Mouse (Mus musculus) CH12.LX (cell line): ENCODE results near the gene Ror2. TPM values are rescaled to one million over a fixed set of nuclear protein-coding genes. Genes with fewer than 3 reads are reported as not detected.

ENCODE experiments used
- DNase-seq: peaks from one replicate; pipeline ENCODE4 v3.0.0-alpha.2; 2013; ENCODE audit errors: extremely low read depth
- H3K27ac ChIP-seq: 2 replicates; pipeline ENCODE4 v1.5.1; 2012; ENCODE audit warnings: low read depth, mild to moderate bottlenecking, control low read depth, moderate library complexity; ENCODE audit not compliant: insufficient read depth
- H3K27me3 ChIP-seq: replicated peaks from 2 replicates; pipeline ENCODE3; 2012; ENCODE audit warnings: inconsistent platforms
- H3K36me3 ChIP-seq, 2 experiments: replicated peaks in 1 of 2; 2 replicates each; pipeline versions ENCODE3 to v1.6.1; 2012; ENCODE audit warnings: inconsistent platforms in 1 of 2, low read length in 1 of 2, mild to moderate bottlenecking in 1 of 2, mixed read lengths in 1 of 2, moderate library complexity in 1 of 2; ENCODE audit not compliant: control insufficient read depth in 1 of 2, insufficient read depth in 1 of 2
- H3K4me1 ChIP-seq, 2 experiments: 2 replicates each; pipeline ENCODE4 v1.6.1; 2012; ENCODE audit warnings: inconsistent platforms in 1 of 2, moderate library complexity in 1 of 2; ENCODE audit not compliant: insufficient read depth in 2 of 2, control insufficient read depth in 1 of 2
- H3K4me2 ChIP-seq: 2 replicates; pipeline ENCODE4 v1.6.1; 2012; ENCODE audit warnings: low read depth, mild to moderate bottlenecking, control low read depth; ENCODE audit not compliant: poor library complexity, insufficient read depth, severe bottlenecking
- H3K4me3 ChIP-seq, 3 experiments: fragments of 150-350 bp in 1 of 3; sonication (generic) in 1 of 3; replicated peaks in 1 of 3; 2 replicates each; pipeline versions ENCODE3 to v1.5.1; 2011 to 2012; ENCODE audit warnings: low read depth in 2 of 3, low read length in 2 of 3, mild to moderate bottlenecking in 2 of 3, moderate library complexity in 2 of 3, control low read depth in 1 of 3, improper control_type of control experiment in 1 of 3, inconsistent platforms in 1 of 3, mixed read lengths in 1 of 3; ENCODE audit not compliant: poor library complexity in 1 of 3
- H3K79me2 ChIP-seq: replicated peaks from 2 replicates; pipeline ENCODE4 v1.6.1; 2012; ENCODE audit warnings: mild to moderate bottlenecking, moderate library complexity; ENCODE audit not compliant: control insufficient read depth, poor library complexity, insufficient read depth, severe bottlenecking; ENCODE audit errors: extremely low read depth
- H3K9ac ChIP-seq: 2 replicates; pipeline ENCODE4 v1.6.1; 2012; ENCODE audit warnings: low read depth, mild to moderate bottlenecking, control low read depth, moderate library complexity; ENCODE audit not compliant: insufficient read depth
- H3K9me3 ChIP-seq: replicated peaks from 2 replicates; pipeline ENCODE3; 2012; ENCODE audit warnings: low read length, inconsistent platforms, mixed read lengths
- CHD1 ChIP-seq: IDR thresholded peaks from 2 replicates; pipeline ENCODE4 v1.6.1; 2012; ENCODE audit warnings: low read depth, low read length, improper control_type of control experiment, inconsistent platforms
- CHD2 ChIP-seq: IDR thresholded peaks from 2 replicates; pipeline ENCODE4 v1.6.1; 2011; ENCODE audit warnings: low read length, improper control_type of control experiment
- CTCF ChIP-seq, 2 experiments: IDR thresholded peaks in 1 of 2; conservative IDR thresholded peaks in 1 of 2; 2 replicates each; pipeline ENCODE4 v1.5.1; 2011 to 2012; ENCODE audit warnings: low read depth in 2 of 2, low read length in 2 of 2, improper control_type of control experiment in 1 of 2, inconsistent platforms in 1 of 2, mild to moderate bottlenecking in 1 of 2, moderate library complexity in 1 of 2
- E2F4 ChIP-seq: IDR thresholded peaks from 2 replicates; pipeline ENCODE4 v1.6.1; 2011; ENCODE audit warnings: low read depth, low read length, improper control_type of control experiment; ENCODE audit not compliant: insufficient replicate concordance
- EP300 ChIP-seq: IDR thresholded peaks from 2 replicates; pipeline ENCODE4 v1.6.1; 2011; ENCODE audit warnings: low read length, improper control_type of control experiment
- ETS1 ChIP-seq: conservative IDR thresholded peaks from 2 replicates; pipeline ENCODE4 v1.6.1; 2012; ENCODE audit warnings: low read depth, mild to moderate bottlenecking, inconsistent platforms, low read length, improper control_type of control experiment, moderate library complexity
- HCFC1 ChIP-seq: IDR thresholded peaks from 2 replicates; pipeline ENCODE4 v1.6.1; 2012; ENCODE audit warnings: low read depth, mild to moderate bottlenecking, inconsistent platforms, low read length, improper control_type of control experiment
- JUN ChIP-seq: IDR thresholded peaks from 2 replicates; pipeline ENCODE4 v1.6.1; 2011; ENCODE audit warnings: low read depth, mild to moderate bottlenecking, low read length, improper control_type of control experiment, moderate library complexity; ENCODE audit not compliant: insufficient read depth
- KAT2A ChIP-seq: IDR thresholded peaks from 2 replicates; pipeline ENCODE4 v1.6.1; 2012; ENCODE audit warnings: low read length, improper control_type of control experiment, inconsistent platforms; ENCODE audit not compliant: insufficient replicate concordance
- MAFK ChIP-seq: IDR thresholded peaks from 2 replicates; pipeline ENCODE4 v1.6.1; 2011; ENCODE audit warnings: low read length, improper control_type of control experiment; ENCODE audit not compliant: insufficient replicate concordance
- MAZ ChIP-seq: IDR thresholded peaks from 2 replicates; pipeline ENCODE4 v1.6.1; 2012; ENCODE audit warnings: low read depth, mild to moderate bottlenecking, inconsistent platforms, low read length, improper control_type of control experiment, moderate library complexity
- MEF2A ChIP-seq: IDR thresholded peaks from 2 replicates; pipeline ENCODE4 v1.6.1; 2014; ENCODE audit warnings: low read depth, mild to moderate bottlenecking, inconsistent platforms, low read length, improper control_type of control experiment, borderline replicate concordance
- NELFE ChIP-seq: IDR thresholded peaks from 2 replicates; pipeline ENCODE4 v1.6.1; 2011; ENCODE audit warnings: low read depth, low read length, improper control_type of control experiment
- PAX5 ChIP-seq: IDR thresholded peaks from 2 replicates; pipeline ENCODE4 v1.6.1; 2012; ENCODE audit warnings: low read length, inconsistent platforms, mixed read lengths
- POLR2A ChIP-seq: IDR thresholded peaks from 2 replicates; pipeline ENCODE4 v1.6.1; 2011; ENCODE audit warnings: low read depth, mild to moderate bottlenecking, improper control_type of control experiment, low read length
- TCF12 ChIP-seq: IDR thresholded peaks from 2 replicates; pipeline ENCODE4 v1.6.1; 2014; ENCODE audit warnings: low read depth, mild to moderate bottlenecking, inconsistent platforms, low read length, improper control_type of control experiment
- UBTF ChIP-seq: IDR thresholded peaks from 2 replicates; pipeline ENCODE4 v1.6.1; 2012; ENCODE audit warnings: low read depth, mild to moderate bottlenecking, inconsistent platforms, low read length, improper control_type of control experiment, moderate library complexity
- USF1 ChIP-seq: IDR thresholded peaks from 2 replicates; pipeline ENCODE4 v1.6.1; 2014; ENCODE audit warnings: low read depth, mild to moderate bottlenecking, inconsistent platforms, low read length, improper control_type of control experiment
- USF2 ChIP-seq: conservative IDR thresholded peaks from 2 replicates; pipeline ENCODE4 v1.6.1; 2011; ENCODE audit warnings: low read depth, low read length, improper control_type of control experiment
- ZC3H11A ChIP-seq: IDR thresholded peaks from 2 replicates; pipeline ENCODE4 v1.6.1; 2012; ENCODE audit warnings: low read depth, mild to moderate bottlenecking, inconsistent platforms, low read length, improper control_type of control experiment
- ZKSCAN1 ChIP-seq: IDR thresholded peaks from 2 replicates; pipeline ENCODE4 v1.6.1; 2012; ENCODE audit warnings: low read depth, inconsistent platforms, low read length, improper control_type of control experiment, borderline replicate concordance
- dilution Hi-C: fragments of 300-500 bp; cut with MboI; formaldehyde crosslinking; loops from 2 replicates; pipeline ENCODE4 v1.14.3; 2020; ENCODE audit warnings: low sequenced_read_pairs; ENCODE audit not compliant: extremely low pct_unique_long_range_greater_than_20kb, extremely low pct_ligation_motif_present
- in situ Hi-C: fragments of 300-500 bp; cut with MboI; formaldehyde crosslinking; loops from 3 replicates; pipeline ENCODE4 v1.14.3; 2019; ENCODE audit warnings: low sequenced_read_pairs, low pct_ligation_motif_present, low pct_unique_long_range_greater_than_20kb, mixed read lengths
- polyA plus RNA-seq: library from polyadenylated mRNA; unstranded; fragments of >175 nt; gene quantifications from 2 replicates; pipeline ENCODE4 v1.2.1, GENCODE M21; 2012; ENCODE audit warnings: low read depth; ENCODE audit not compliant: insufficient read length
- total RNA-seq, 2 experiments: library from RNA; depleted of rRNA; stranded (reverse); fragments of 300-350 nt in 1 of 2; fragments of >200 nt in 1 of 2; gene quantifications; 2 replicates each; pipeline ENCODE4 v1.2.3; 2012 to 2014

The Ror2 gene
- total and polyA plus RNA-seq, 3 experiments: 0.13 to 0.63 (median 0.16) TPM

GRCm38 (mm10) chr13:53184858-53185257 lies 101.1 kb downstream of the Ror2 start:
- Histone ChIP-seq H3K79me2 (no peaks in the 10 kb centered on the region), H3K4me3 (no peak overlapping the region), H3K9ac (no peak overlapping the region), H3K4me1 (no peaks in the 10 kb centered on the region), H3K4me2 (no peak overlapping the region), H3K27me3 (no peaks in the 10 kb centered on the region), H3K9me3 (no peaks in the 10 kb centered on the region), H3K27ac (no peak overlapping the region), H3K36me3 (no peaks in the 10 kb centered on the region)
- no peak for DNase-seq
- in situ Hi-C loops: no loop called here
- dilution Hi-C loops: no loop called here
- no peak for TF ChIP-seq E2F4
- TF ChIP-seq NELFE: no peak
- no peak for TF ChIP-seq KAT2A
- no peak for TF ChIP-seq ZKSCAN1
- TF ChIP-seq ETS1: no peak
- no peak for TF ChIP-seq USF1
- TF ChIP-seq MAZ: no peak
- TF ChIP-seq MAFK: no peak
- TF ChIP-seq JUN: no peak
- TF ChIP-seq CHD1: no peak
- TF ChIP-seq MEF2A: no peak
- TF ChIP-seq PAX5: no peak
- TF ChIP-seq CHD2: no peak
- TF ChIP-seq CTCF (conservative IDR thresholded peaks at IDR 0.05 in 1 of 2, IDR thresholded peaks at IDR 0.05 in 1 of 2; ENCODE audit: low read depth in 2 of 2, low read length in 2 of 2): no peak
- no peak for TF ChIP-seq UBTF
- no peak for TF ChIP-seq HCFC1
- no peak for TF ChIP-seq TCF12
- TF ChIP-seq POLR2A: no peak
- no peak for TF ChIP-seq USF2
- no peak for TF ChIP-seq EP300

DNA sequence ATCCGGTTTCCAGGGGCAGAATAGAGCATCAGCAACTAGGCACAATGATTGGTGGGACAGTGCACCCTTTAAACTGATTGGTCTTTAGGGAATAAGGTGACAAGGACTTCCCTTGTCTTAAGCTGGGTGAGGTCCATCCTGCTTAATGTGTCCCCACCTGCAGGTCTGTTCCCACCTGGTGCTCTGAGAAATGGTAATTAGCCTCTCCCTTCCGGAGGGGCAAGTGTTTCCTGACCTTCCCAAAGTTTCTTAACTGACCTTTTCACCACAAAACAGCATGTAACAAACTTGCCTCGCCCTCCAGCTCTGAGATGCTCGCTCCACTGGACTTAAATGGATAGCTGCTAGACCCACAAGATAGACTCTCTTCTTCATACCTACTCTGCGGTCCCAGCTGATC lies 101.8 kb downstream of the Ror2 start:
- no peak for TF ChIP-seq ZC3H11A
- Histone ChIP-seq H3K36me3 (no peaks in the 10 kb centered on the region), H3K9me3 (no peaks in the 10 kb centered on the region), H3K79me2 (no peaks in the 10 kb centered on the region), H3K9ac (no peak overlapping the region), H3K4me2 (no peak overlapping the region), H3K27ac (no peak overlapping the region), H3K4me3 (no peak overlapping the region), H3K4me1 (no peaks in the 10 kb centered on the region), H3K27me3 (no peaks in the 10 kb centered on the region)
- DNase-seq: no peak
- in situ Hi-C loops: no loop called here
- dilution Hi-C loops: no loop called here
